Mouse (Mus musculus) spleen, adult 2 months (tissue): ENCODE results near the gene Arfgef3. TPM values are rescaled to one million over a fixed set of nuclear protein-coding genes. Genes with fewer than 3 reads are reported as not detected.
"Not testable (repeated sequence)": the region's sequence is repeated elsewhere in the genome, so short reads cannot be mapped to it uniquely, and the experiment has no call there.

Source experiments
- DNase-seq, 2 experiments: peaks; one replicate each; pipeline versions ENCODE4 v3.0.0 to v3.0.0-alpha.2; 2012 to 2021; ENCODE audit warnings: low spot score in 2 of 2, low read depth in 1 of 2
- H3K27ac ChIP-seq: fragments of 200-500 bp; 2 replicates; pipeline ENCODE4 v1.5.1; 2012; ENCODE audit warnings: low read length, inconsistent platforms; ENCODE audit not compliant: insufficient read depth
- H3K27me3 ChIP-seq: fragments of 200-500 bp; 2 replicates; pipeline ENCODE4 v1.6.1; 2012; ENCODE audit warnings: mild to moderate bottlenecking, moderate library complexity, low read length, inconsistent platforms; ENCODE audit not compliant: control insufficient read depth, insufficient read depth
- H3K36me3 ChIP-seq: fragments of 200-500 bp; 2 replicates; pipeline ENCODE4 v1.6.1; 2012; ENCODE audit warnings: mild to moderate bottlenecking, low read length, inconsistent platforms; ENCODE audit not compliant: control insufficient read depth, insufficient read depth
- H3K4me1 ChIP-seq: fragments of 200-500 bp; 2 replicates; pipeline ENCODE4 v1.6.1; 2011; ENCODE audit warnings: inconsistent platforms; ENCODE audit not compliant: control insufficient read depth, insufficient read depth, insufficient read length
- H3K4me3 ChIP-seq: fragments of 200-500 bp; 2 replicates; pipeline ENCODE4 v1.5.1; 2011; ENCODE audit warnings: mild to moderate bottlenecking, inconsistent platforms; ENCODE audit not compliant: insufficient read depth, insufficient read length; ENCODE audit errors: extremely low read depth
- CTCF ChIP-seq: fragments of 200-500 bp; IDR thresholded peaks from 2 replicates; pipeline ENCODE4 v1.5.1; 2011; ENCODE audit warnings: mild to moderate bottlenecking, inconsistent platforms; ENCODE audit not compliant: insufficient read depth, insufficient read length, insufficient replicate concordance; ENCODE audit errors: extremely low read depth
- POLR2A ChIP-seq: fragments of 200-500 bp; IDR thresholded peaks from 2 replicates; pipeline ENCODE4 v1.6.1; 2011; ENCODE audit warnings: low read depth, low read length, inconsistent platforms
- WGBS: fragments of 180-500 bp; shearing (Covaris S2); methylation state at CpG from one replicate; pipeline ENCODE4 v1.1.7; 2018; 5-methylcytosine and 5-hydroxymethylcytosine counted together
- polyA plus RNA-seq: library from polyadenylated mRNA; depleted of rRNA; stranded (reverse); fragments of >200 nt; gene quantifications from 2 replicates; pipeline ENCODE4 v1.2.3, GENCODE M21; 2012

Gene Arfgef3
- polyA plus RNA-seq, 1 experiment, result 0.19 TPM

- Histone ChIP-seq H3K4me1 (no peaks in the 10 kb centered on the region), H3K36me3 (no peaks in the 10 kb centered on the region), H3K4me3 (no peak overlapping the region), H3K27me3 (no peaks in the 10 kb centered on the region), H3K27ac (no peak overlapping the region)
- WGBS, result 22% methylated on average over 4 of the region's 4 CpGs
- peak; percentile 1 to 47 for DNase-seq
- TF ChIP-seq POLR2A (no peak), CTCF (peak; percentile 31; the same call in 1 of the 2 replicates)
Measured at GRCm38 (mm10) chr10:18602030-18602429, 141.7 kb downstream of the Arfgef3 start.

DNA sequence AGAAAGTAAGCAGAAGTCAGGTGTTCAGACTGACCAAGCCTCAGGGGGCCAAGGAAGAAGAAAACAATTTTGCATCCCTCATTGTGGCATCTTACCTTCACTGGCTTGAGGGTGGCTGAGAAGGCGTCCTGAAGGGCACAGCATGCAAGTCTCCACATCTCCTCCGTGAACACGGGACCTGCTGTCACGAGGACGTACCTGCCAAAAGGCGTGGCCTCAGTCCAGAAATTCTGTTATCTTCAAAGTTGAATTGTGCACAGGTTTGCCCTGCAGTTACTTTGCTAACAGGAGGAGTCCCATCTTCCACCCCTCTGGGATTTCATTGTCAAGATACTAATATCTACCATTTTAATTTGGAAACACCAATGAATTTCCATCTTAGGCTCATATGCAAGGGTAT is 146.1 kb downstream of the Arfgef3 start:
- H3K4me1 ChIP-seq, result no peaks in the 10 kb centered on the region
- no peak overlapping the region for H3K4me3 ChIP-seq
- DNase-seq, result no peak
- TF ChIP-seq POLR2A (no peak), CTCF (no peak)
- H3K27ac ChIP-seq, result no peak overlapping the region
- no peaks in the 10 kb centered on the region for H3K27me3 ChIP-seq
- H3K36me3 ChIP-seq, result no peaks in the 10 kb centered on the region
- WGBS, result 96% methylated on average over 6 of the region's 6 CpGs

DNA sequence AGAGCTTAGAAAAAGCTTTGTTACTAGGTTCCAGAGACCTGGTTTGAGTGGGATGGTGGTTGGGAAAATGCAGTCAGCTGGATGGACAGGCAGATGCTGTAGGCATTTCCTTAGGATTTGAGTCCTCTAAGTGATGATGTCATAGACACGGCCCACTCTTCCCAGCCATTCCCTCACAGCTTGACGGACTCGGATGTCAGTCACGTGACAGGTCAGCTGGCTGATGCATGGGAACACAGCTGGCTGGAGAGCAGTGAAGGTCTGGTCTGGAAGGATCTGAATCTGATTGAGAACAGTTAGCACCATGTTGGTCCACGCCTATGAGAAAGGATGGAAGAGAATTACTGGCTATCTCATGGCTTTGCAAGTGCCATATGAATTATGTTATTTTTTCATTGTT is 154.3 kb downstream of the Arfgef3 start:
- TF ChIP-seq CTCF (no peak), POLR2A (no peak)
- Histone ChIP-seq H3K27me3 (no peaks in the 10 kb centered on the region), H3K4me1 (no peaks in the 10 kb centered on the region), H3K36me3 (no peaks in the 10 kb centered on the region), H3K4me3 (no peak overlapping the region), H3K27ac (no peak overlapping the region)
- WGBS, result 91% methylated on average over 5 of the region's 5 CpGs
- no peak for DNase-seq

- DNase-seq, result no peak
- H3K4me1 ChIP-seq, result no peaks in the 10 kb centered on the region
- WGBS, result 83% methylated on average over 7 of the region's 7 CpGs
- H3K4me3 ChIP-seq, result no peak overlapping the region
- TF ChIP-seq POLR2A, result no peak
- no peak for TF ChIP-seq CTCF
- no peak overlapping the region for H3K27ac ChIP-seq
- no peaks in the 10 kb centered on the region for H3K27me3 ChIP-seq
- H3K36me3 ChIP-seq, result no peaks in the 10 kb centered on the region
Measured at GRCm38 (mm10) chr10:18584188-18584587, 159.6 kb downstream of the Arfgef3 start.

DNA sequence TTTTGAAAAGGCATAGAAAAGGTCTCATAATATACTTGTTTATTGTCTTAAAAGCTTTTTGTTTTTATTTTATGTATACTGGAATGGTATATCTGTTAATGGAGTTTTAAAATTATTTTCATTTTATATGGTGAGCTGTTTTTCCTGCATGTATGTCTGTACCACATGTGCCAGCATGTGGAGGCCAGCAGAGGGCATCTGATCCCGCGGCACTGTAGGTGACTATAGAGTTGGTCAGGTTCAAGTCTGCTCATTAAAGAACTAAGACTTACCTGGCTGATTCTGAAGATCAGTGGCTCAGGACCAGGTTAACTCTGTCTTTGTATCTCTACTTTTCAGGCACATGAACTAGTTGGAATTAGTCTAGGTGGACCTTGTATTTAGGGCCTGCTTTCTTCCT is 171.2 kb downstream of the Arfgef3 start:
- no peak for DNase-seq
- Histone ChIP-seq H3K36me3 (no peaks in the 10 kb centered on the region), H3K4me3 (no peak overlapping the region), H3K27me3 (no peaks in the 10 kb centered on the region), H3K27ac (no peak overlapping the region), H3K4me1 (no peaks in the 10 kb centered on the region)
- WGBS, result 55% methylated on average over 2 of the region's 2 CpGs
- no peak for TF ChIP-seq POLR2A
- TF ChIP-seq CTCF, result no peak; the same call in 1 of the 2 replicates

DNA sequence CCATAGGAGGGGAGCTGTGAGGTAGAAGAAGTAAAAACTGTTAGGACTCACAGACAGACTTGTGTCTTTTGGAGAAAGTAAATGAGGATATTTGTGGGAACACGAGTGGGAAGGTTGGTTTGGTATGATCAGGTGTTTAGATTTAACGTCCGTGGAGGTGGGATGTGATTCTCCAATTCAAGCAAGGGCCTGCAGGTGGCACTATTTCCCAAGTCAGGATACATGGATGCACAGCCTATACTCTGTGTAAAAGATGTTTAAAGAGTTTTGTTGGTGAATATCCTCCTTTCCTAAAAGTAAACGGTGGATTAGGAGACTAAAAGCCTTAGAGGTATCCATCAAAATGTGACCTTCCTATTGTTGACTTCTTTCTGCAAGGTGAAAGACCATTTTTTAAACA is 180.8 kb downstream of the Arfgef3 start:
- no peaks in the 10 kb centered on the region for H3K27me3 ChIP-seq
- H3K4me1 ChIP-seq, result no peaks in the 10 kb centered on the region
- H3K36me3 ChIP-seq, result no peaks in the 10 kb centered on the region
- H3K4me3 ChIP-seq, result no peak overlapping the region
- WGBS, result 7% methylated on average over 4 of the region's 4 CpGs
- TF ChIP-seq POLR2A, result no peak
- TF ChIP-seq CTCF, result peak; percentile 9; the same call in 1 of the 2 replicates
- no peak overlapping the region for H3K27ac ChIP-seq
- DNase-seq, result peak in 1 of 2 experiments; percentile 12

DNA sequence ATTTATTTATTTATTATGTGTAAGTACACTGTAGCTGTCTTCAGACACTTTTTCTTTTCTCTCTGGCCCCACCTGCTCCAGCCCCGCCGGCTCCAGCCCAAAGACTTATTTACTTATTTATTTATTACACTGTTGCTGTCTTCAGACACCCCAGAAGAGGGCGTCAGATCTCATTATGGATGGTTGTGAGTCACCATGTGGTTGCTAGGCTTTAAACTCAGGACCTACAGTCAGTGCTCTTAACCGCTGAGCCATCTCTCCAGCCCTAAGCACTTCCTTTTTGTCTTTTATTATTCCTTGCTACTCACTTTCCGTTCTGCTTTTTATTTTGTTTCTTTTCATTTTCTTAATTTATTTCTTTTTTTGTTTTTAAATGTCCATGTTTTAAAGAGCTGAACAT is 182.3 kb downstream of the Arfgef3 start:
- 28% methylated on average over 5 of the region's 5 CpGs for WGBS
- no peak for TF ChIP-seq POLR2A
- H3K27ac ChIP-seq, result no peak overlapping the region
- no peaks in the 10 kb centered on the region for H3K36me3 ChIP-seq
- no peaks in the 10 kb centered on the region for H3K4me1 ChIP-seq
- no peak for DNase-seq
- H3K4me3 ChIP-seq, result no peak overlapping the region
- H3K27me3 ChIP-seq, result no peaks in the 10 kb centered on the region

- not testable (repeated sequence) for H3K4me1 ChIP-seq, H3K4me3 ChIP-seq, H3K36me3 ChIP-seq, H3K27ac ChIP-seq, H3K27me3 ChIP-seq, DNase-seq
- 89% methylated on average over 9 of the region's 9 CpGs for WGBS
Measured at GRCm38 (mm10) chr10:18559076-18559475, 184.7 kb downstream of the Arfgef3 start.
